Mouse (Mus musculus): ENCODE data around the gene Anxa8. TPM values are rescaled to one million over a fixed set of nuclear protein-coding genes. Genes with fewer than 3 reads are reported as not detected.

Gene Anxa8
- polyA plus RNA-seq, 1 experiment: 1.7 TPM

GRCm38 (mm10) chr14:34092856-34093255, 7.1 kb downstream of the Anxa8 start:
- WGBS: 78% methylated on average over 1 of the region's 1 CpGs
- Histone ChIP-seq H3K4me1 (ENCODE audit: control insufficient read depth, insufficient read depth, low read length) (no peaks in the 10 kb centered on the region), H3K36me3 (ENCODE audit: control insufficient read depth, insufficient read depth, low read length) (no peaks in the 10 kb centered on the region), H3K27ac (ENCODE audit: insufficient read depth, low read depth, low read length) (no peak overlapping the region), H3K4me3 (ENCODE audit: insufficient read depth, low read depth, low read length) (no peak overlapping the region), H3K27me3 (replicated peaks; ENCODE audit: control insufficient read depth, insufficient read depth, low read length) (no peaks in the 10 kb centered on the region)
- DNase-seq: no peak
- TF ChIP-seq POLR2A (IDR thresholded peaks at IDR 0.05; ENCODE audit: low read depth, low read length): no peak
- no peak for TF ChIP-seq CTCF (conservative IDR thresholded peaks at IDR 0.05; ENCODE audit: insufficient read depth, insufficient read length, low read depth, low read length)

- Histone ChIP-seq H3K4me3 (ENCODE audit: insufficient read depth, low read depth, low read length) (no peak overlapping the region), H3K27me3 (replicated peaks; ENCODE audit: control insufficient read depth, insufficient read depth, low read length) (no peaks in the 10 kb centered on the region), H3K4me1 (ENCODE audit: control insufficient read depth, insufficient read depth, low read length) (no peaks in the 10 kb centered on the region), H3K27ac (ENCODE audit: insufficient read depth, low read depth, low read length) (no peak overlapping the region), H3K36me3 (ENCODE audit: control insufficient read depth, insufficient read depth, low read length) (no peaks in the 10 kb centered on the region)
- TF ChIP-seq CTCF (conservative IDR thresholded peaks at IDR 0.05; ENCODE audit: insufficient read depth, insufficient read length, low read depth, low read length) (no peak), POLR2A (IDR thresholded peaks at IDR 0.05; ENCODE audit: low read depth, low read length) (no peak)
- no peak for DNase-seq
- WGBS: 81% methylated on average over 5 of the region's 5 CpGs
Measured at GRCm38 (mm10) chr14:34096161-34096560, 10.4 kb downstream of the Anxa8 start.

DNA sequence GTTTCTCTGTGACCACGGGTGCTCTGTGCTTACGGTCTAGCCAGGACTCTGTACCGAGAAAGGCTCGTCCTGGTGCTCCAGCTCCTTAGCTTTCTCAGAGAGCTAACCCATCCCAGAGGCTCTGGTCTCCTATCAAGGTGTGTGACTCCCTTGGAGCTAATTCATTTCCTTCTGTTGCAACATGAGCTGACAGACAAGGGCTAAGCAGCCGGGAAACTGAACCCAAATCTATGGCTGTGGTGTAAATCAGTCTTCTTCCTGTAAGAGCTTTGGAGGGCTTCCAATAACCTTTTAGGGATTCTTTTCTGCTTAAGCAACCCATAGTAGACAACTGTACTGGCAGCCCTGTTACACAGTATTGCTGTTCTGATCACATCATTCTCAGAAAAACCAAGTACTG, 16.8 kb downstream of the Anxa8 start, which contains the start of gene A630023A22Rik:
Gene A630023A22Rik, minus strand, starts transcription at position 154 of the 400 bp plus-strand sequence.
- no peak for DNase-seq
- 54% methylated on average over 5 of the region's 5 CpGs for WGBS
- TF ChIP-seq CTCF (conservative IDR thresholded peaks at IDR 0.05; ENCODE audit: insufficient read depth, insufficient read length, low read depth, low read length) (no peak), POLR2A (IDR thresholded peaks at IDR 0.05; ENCODE audit: low read depth, low read length) (no peak)
- Histone ChIP-seq H3K4me3 (ENCODE audit: insufficient read depth, low read depth, low read length) (no peak within 1 kb of the TSS), H3K4me1 (ENCODE audit: control insufficient read depth, insufficient read depth, low read length) (no peaks in the 10 kb centered on the region), H3K36me3 (ENCODE audit: control insufficient read depth, insufficient read depth, low read length) (no peaks in the 10 kb centered on the region), H3K27ac (ENCODE audit: insufficient read depth, low read depth, low read length) (no peak within 1 kb of the TSS), H3K27me3 (replicated peaks; ENCODE audit: control insufficient read depth, insufficient read depth, low read length) (no peaks in the 10 kb centered on the region)

DNA sequence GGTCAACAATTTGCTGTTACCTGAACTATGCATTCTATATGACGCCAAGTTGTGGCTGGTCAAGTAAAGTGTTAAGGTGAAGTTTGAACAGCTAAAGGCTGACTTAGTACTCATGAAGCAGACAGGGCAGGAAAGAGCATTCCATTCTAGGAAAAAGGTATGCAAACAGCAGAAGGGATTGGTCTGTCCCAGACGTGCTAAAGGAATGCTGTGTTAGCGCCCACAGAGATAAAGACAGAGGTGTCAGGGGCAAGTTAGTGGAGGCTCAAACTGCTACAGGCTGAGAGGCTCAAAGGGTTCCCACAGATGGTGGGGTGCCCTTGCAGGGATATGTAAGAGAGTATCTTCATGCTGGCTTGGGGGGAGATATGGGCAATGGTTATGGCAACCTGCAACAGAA, 18.1 kb downstream of the Anxa8 start:
- TF ChIP-seq POLR2A (IDR thresholded peaks at IDR 0.05; ENCODE audit: low read depth, low read length) (no peak), CTCF (conservative IDR thresholded peaks at IDR 0.05; ENCODE audit: insufficient read depth, insufficient read length, low read depth, low read length) (no peak)
- Histone ChIP-seq H3K4me1 (ENCODE audit: control insufficient read depth, insufficient read depth, low read length) (no peaks in the 10 kb centered on the region), H3K27ac (ENCODE audit: insufficient read depth, low read depth, low read length) (no peak overlapping the region), H3K4me3 (ENCODE audit: insufficient read depth, low read depth, low read length) (no peak overlapping the region), H3K36me3 (ENCODE audit: control insufficient read depth, insufficient read depth, low read length) (no peaks in the 10 kb centered on the region), H3K27me3 (replicated peaks; ENCODE audit: control insufficient read depth, insufficient read depth, low read length) (no peaks in the 10 kb centered on the region)
- WGBS: 80% methylated on average over 3 of the region's 3 CpGs
- DNase-seq: no peak

- H3K4me1 ChIP-seq (ENCODE audit: control insufficient read depth, insufficient read depth, low read length): no peaks in the 10 kb centered on the region
- 22% methylated on average over 8 of the region's 8 CpGs for WGBS
Measured at GRCm38 (mm10) chr14:34104892-34105291, 19.1 kb downstream of the Anxa8 start.

GRCm38 (mm10) chr14:34106389-34107062, 20.7 kb downstream of the Anxa8 start:
- H3K36me3 ChIP-seq (ENCODE audit: control insufficient read depth, insufficient read depth, low read length): no peaks in the 10 kb centered on the region
- 64% methylated on average over 12 of the region's 12 CpGs for WGBS
- no peak overlapping the region for H3K4me3 ChIP-seq (ENCODE audit: insufficient read depth, low read depth, low read length)
- TF ChIP-seq CTCF (conservative IDR thresholded peaks at IDR 0.05; ENCODE audit: insufficient read depth, insufficient read length, low read depth, low read length) (peak; percentile 55), POLR2A (IDR thresholded peaks at IDR 0.05; ENCODE audit: low read depth, low read length) (no peak)
- peak; percentile 31 for DNase-seq
- H3K27ac ChIP-seq (ENCODE audit: insufficient read depth, low read depth, low read length): no peak overlapping the region
- H3K4me1 ChIP-seq (ENCODE audit: control insufficient read depth, insufficient read depth, low read length): no peaks in the 10 kb centered on the region
- no peaks in the 10 kb centered on the region for H3K27me3 ChIP-seq (replicated peaks; ENCODE audit: control insufficient read depth, insufficient read depth, low read length)

More at GRCm38 (mm10) chr14:34104892-34105291, 19.1 kb downstream of the Anxa8 start:
- Histone ChIP-seq H3K4me3 (ENCODE audit: insufficient read depth, low read depth, low read length) (no peak overlapping the region), H3K27me3 (replicated peaks; ENCODE audit: control insufficient read depth, insufficient read depth, low read length) (no peaks in the 10 kb centered on the region), H3K27ac (ENCODE audit: insufficient read depth, low read depth, low read length) (no peak overlapping the region), H3K36me3 (ENCODE audit: control insufficient read depth, insufficient read depth, low read length) (no peaks in the 10 kb centered on the region)
- TF ChIP-seq POLR2A (IDR thresholded peaks at IDR 0.05; ENCODE audit: low read depth, low read length) (no peak), CTCF (conservative IDR thresholded peaks at IDR 0.05; ENCODE audit: insufficient read depth, insufficient read length, low read depth, low read length) (peak; percentile 76)
- peak; percentile 73 for DNase-seq

- H3K27me3 ChIP-seq (replicated peaks; ENCODE audit: control insufficient read depth, insufficient read depth, low read length): no peaks in the 10 kb centered on the region
- DNase-seq: no peak
- H3K27ac ChIP-seq (ENCODE audit: insufficient read depth, low read depth, low read length): no peak overlapping the region
- no peak overlapping the region for H3K4me3 ChIP-seq (ENCODE audit: insufficient read depth, low read depth, low read length)
- TF ChIP-seq POLR2A (IDR thresholded peaks at IDR 0.05; ENCODE audit: low read depth, low read length) (no peak), CTCF (conservative IDR thresholded peaks at IDR 0.05; ENCODE audit: insufficient read depth, insufficient read length, low read depth, low read length) (no peak)
- 53% methylated on average over 4 of the region's 4 CpGs for WGBS
- no peaks in the 10 kb centered on the region for H3K4me1 ChIP-seq (ENCODE audit: control insufficient read depth, insufficient read depth, low read length)
- H3K36me3 ChIP-seq (ENCODE audit: control insufficient read depth, insufficient read depth, low read length): no peaks in the 10 kb centered on the region
Measured at GRCm38 (mm10) chr14:34107594-34107993, 21.8 kb downstream of the Anxa8 start.

Measured in kidney, adult 2 months (tissue).